Mouse (Mus musculus): Measurements from ENCODE around the gene Caln1. TPM values are rescaled to one million over a fixed set of nuclear protein-coding genes. Genes with fewer than 3 reads are reported as not detected.

The Caln1 gene
- polyA plus RNA-seq, 1 experiment from 2014 or later = 0.14 TPM

DNA sequence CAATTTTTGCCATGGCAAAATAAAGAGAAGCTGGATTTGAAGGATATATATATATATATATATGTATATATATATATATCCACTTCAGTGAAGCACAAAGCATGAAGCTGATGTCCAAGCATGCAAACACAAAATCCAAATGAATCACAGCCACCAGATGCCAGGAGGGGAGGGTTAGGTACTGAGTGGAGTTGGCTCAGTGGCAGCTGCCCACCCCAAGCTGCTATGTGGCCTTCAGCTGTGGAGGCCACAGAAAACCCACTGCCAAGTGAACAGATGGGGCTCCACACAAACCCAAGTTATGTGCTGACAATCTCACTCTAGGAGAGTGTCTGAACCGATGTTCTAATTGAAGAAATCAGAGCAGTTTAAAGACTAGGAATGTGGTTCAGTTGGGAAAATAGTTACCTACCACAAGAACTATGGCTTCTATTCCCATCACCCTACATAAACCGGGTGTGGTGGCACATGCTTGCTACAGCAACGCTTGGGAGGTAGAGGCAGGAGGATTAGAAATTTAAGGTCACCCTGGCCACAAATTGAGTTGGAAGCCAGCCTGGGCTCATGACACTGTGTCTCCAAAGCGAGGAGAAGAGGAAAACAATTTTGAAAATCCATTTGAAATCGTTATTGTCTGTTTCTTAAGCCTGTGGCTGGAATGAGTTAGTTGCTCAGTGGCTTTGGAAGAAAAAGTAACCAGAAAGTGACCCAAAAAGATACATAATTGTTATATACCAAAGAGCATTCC lies 316.8 kb downstream of the Caln1 start:
- no peaks in the 10 kb centered on the region for H3K36me3 ChIP-seq (ENCODE audit: control insufficient read depth, insufficient read depth)
- WGBS = 77% methylated on average over 5 of the region's 5 CpGs
- TF ChIP-seq CTCF (IDR thresholded peaks at IDR 0.05; ENCODE audit: low read depth) = no peak
- H3K9ac ChIP-seq (ENCODE audit: low read depth, low read length) = no peak overlapping the region
- H3K4me2 ChIP-seq (replicated peaks; ENCODE audit: low read depth) = no peak overlapping the region
- H3K9me3 ChIP-seq (ENCODE audit: control insufficient read depth) = no peaks in the 10 kb centered on the region
- no peak for ATAC-seq
- H3K27ac ChIP-seq (ENCODE audit: low read depth, low read length) = no peak overlapping the region
- H3K27me3 ChIP-seq (replicated peaks; ENCODE audit: control insufficient read depth, insufficient read depth, low read length) = no peaks in the 10 kb centered on the region
- no peak overlapping the region for H3K4me3 ChIP-seq (ENCODE audit: low read depth, low read length)
- no peaks in the 10 kb centered on the region for H3K4me1 ChIP-seq (replicated peaks; ENCODE audit: control insufficient read depth, insufficient read depth, low read length)

DNA sequence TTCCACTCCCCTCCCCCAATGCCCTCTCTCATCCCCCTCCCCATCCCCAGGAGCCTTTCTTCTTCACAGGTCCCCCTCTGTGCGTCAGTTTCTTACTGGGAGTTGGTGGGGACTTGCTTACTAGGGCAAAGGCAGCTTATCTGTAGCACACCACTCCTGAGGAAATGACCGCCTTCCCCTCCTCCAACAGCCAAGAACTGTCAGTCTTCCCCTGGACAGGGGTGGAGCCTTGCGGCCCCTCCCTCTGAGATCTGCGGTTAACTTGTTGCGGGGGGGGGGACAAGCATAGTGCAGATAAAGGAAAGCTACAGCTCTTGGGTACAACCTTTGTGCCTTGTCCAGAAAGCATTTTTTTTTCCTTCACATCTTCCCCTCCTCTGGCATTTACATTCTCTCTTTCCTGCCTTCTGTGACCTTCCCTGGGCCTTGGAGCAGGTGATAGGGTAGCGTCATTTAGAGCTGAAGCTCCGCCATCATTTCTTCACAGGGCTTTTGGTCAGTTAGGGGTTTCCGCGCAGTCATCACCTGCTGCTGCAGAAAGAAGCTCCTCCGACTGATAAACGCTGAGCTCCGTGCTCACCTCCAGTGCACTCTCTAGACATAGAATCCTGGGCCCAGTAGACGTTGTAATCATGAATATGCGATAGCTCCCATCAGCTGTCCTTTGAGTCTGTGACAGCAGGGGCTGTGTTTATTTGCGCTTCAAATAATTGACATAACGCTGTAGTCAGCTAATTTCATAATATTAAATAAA lies 319.3 kb downstream of the Caln1 start:
- no peaks in the 10 kb centered on the region for H3K4me1 ChIP-seq (replicated peaks; ENCODE audit: control insufficient read depth, insufficient read depth, low read length)
- H3K27me3 ChIP-seq (replicated peaks; ENCODE audit: control insufficient read depth, insufficient read depth, low read length) = no peaks in the 10 kb centered on the region
- TF ChIP-seq CTCF (IDR thresholded peaks at IDR 0.05; ENCODE audit: low read depth) = no peak
- WGBS = 43% methylated on average over 16 of the region's 16 CpGs
- no peak overlapping the region for H3K4me2 ChIP-seq (replicated peaks; ENCODE audit: low read depth)
- H3K9me3 ChIP-seq (ENCODE audit: control insufficient read depth) = no peaks in the 10 kb centered on the region
- H3K27ac ChIP-seq (ENCODE audit: low read depth, low read length) = no peak overlapping the region
- ATAC-seq = no peak
- H3K9ac ChIP-seq (ENCODE audit: low read depth, low read length) = no peak overlapping the region
- no peak overlapping the region for H3K4me3 ChIP-seq (ENCODE audit: low read depth, low read length)
- no peaks in the 10 kb centered on the region for H3K36me3 ChIP-seq (ENCODE audit: control insufficient read depth, insufficient read depth)

DNA sequence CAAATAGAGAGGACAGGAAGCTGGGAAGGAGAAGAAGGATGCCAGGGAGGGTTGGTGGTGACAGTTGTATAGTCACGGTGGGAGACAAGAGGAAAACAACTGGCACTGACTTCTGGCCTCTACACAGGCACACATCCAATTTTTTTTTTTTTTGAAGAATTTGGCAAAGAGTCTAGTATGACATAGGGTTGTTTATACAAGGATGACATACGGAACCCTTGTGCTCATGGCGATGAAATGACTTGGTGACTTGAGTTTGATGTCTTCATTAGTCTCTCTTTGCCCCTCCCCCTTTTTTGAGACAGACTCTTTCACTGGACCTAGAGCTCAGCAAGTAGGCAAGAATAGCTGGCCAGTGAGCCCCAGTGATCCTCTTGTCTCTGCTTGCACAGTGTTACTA lies 322.1 kb downstream of the Caln1 start:
- Histone ChIP-seq H3K9ac (ENCODE audit: low read depth, low read length) (no peak overlapping the region), H3K4me1 (replicated peaks; ENCODE audit: control insufficient read depth, insufficient read depth, low read length) (no peaks in the 10 kb centered on the region), H3K36me3 (ENCODE audit: control insufficient read depth, insufficient read depth) (no peaks in the 10 kb centered on the region), H3K4me2 (replicated peaks; ENCODE audit: low read depth) (no peak overlapping the region), H3K27me3 (replicated peaks; ENCODE audit: control insufficient read depth, insufficient read depth, low read length) (no peaks in the 10 kb centered on the region), H3K27ac (ENCODE audit: low read depth, low read length) (no peak overlapping the region), H3K4me3 (ENCODE audit: low read depth, low read length) (no peak overlapping the region), H3K9me3 (ENCODE audit: control insufficient read depth) (no peaks in the 10 kb centered on the region)
- ATAC-seq = no peak
- 59% methylated on average over 3 of the region's 3 CpGs for WGBS
- TF ChIP-seq CTCF (IDR thresholded peaks at IDR 0.05; ENCODE audit: low read depth) = no peak

DNA sequence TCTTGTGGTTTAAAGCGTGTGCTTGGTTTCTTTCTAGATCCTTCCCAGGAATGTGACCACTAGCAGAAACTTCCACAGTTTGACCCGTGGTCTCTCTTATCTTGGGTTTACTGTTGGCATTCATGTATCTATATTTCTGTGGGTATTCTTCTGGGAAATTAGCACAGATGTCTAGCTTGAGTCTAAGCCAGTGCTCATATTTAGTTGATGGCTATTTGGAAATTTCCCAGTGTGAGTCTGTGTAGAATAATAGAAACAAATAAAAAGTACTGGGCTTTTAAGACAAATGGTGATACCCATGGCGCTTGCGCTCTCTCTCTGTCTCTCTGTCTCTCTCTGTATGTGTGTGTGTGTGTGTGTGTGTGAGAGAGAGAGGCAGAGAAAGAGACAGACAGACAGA lies 330.2 kb downstream of the Caln1 start:
- Histone ChIP-seq H3K27me3 (replicated peaks; ENCODE audit: control insufficient read depth, insufficient read depth, low read length) (no peaks in the 10 kb centered on the region), H3K4me2 (replicated peaks; ENCODE audit: low read depth) (no peak overlapping the region), H3K9me3 (ENCODE audit: control insufficient read depth) (no peaks in the 10 kb centered on the region), H3K36me3 (ENCODE audit: control insufficient read depth, insufficient read depth) (no peaks in the 10 kb centered on the region), H3K9ac (ENCODE audit: low read depth, low read length) (no peak overlapping the region), H3K4me3 (ENCODE audit: low read depth, low read length) (no peak overlapping the region), H3K27ac (ENCODE audit: low read depth, low read length) (no peak overlapping the region), H3K4me1 (replicated peaks; ENCODE audit: control insufficient read depth, insufficient read depth, low read length) (no peaks in the 10 kb centered on the region)
- TF ChIP-seq CTCF (IDR thresholded peaks at IDR 0.05; ENCODE audit: low read depth) = no peak
- WGBS = 85% methylated on average over 4 of the region's 4 CpGs
- no peak for ATAC-seq

DNA sequence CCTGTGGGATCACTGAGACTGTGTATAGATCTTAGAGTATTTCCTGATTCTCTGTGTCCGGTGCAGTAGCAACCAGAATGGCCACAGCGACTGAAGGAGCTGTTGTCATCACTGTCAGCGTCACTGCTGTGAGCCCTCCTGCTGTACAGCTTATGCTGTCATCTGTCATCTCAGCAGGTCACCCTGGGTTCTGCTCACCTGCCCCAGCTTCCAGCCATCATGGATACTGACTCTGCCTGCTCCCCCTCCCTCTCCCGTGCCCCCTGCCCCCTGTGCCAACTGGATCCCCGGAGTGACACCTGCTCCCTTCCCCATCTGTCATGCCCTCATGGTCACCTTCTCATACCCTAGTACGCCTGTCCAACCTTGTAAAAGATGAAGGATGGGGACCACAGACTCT lies 332.5 kb downstream of the Caln1 start:
- Histone ChIP-seq H3K9ac (ENCODE audit: low read depth, low read length) (no peak overlapping the region), H3K27ac (ENCODE audit: low read depth, low read length) (no peak overlapping the region), H3K36me3 (ENCODE audit: control insufficient read depth, insufficient read depth) (no peaks in the 10 kb centered on the region), H3K4me2 (replicated peaks; ENCODE audit: low read depth) (no peak overlapping the region), H3K4me3 (ENCODE audit: low read depth, low read length) (no peak overlapping the region), H3K9me3 (ENCODE audit: control insufficient read depth) (no peaks in the 10 kb centered on the region), H3K4me1 (replicated peaks; ENCODE audit: control insufficient read depth, insufficient read depth, low read length) (no peaks in the 10 kb centered on the region), H3K27me3 (replicated peaks; ENCODE audit: control insufficient read depth, insufficient read depth, low read length) (no peaks in the 10 kb centered on the region)
- ATAC-seq = no peak
- no peak for TF ChIP-seq CTCF (IDR thresholded peaks at IDR 0.05; ENCODE audit: low read depth)
- 86% methylated on average over 6 of the region's 6 CpGs for WGBS

DNA sequence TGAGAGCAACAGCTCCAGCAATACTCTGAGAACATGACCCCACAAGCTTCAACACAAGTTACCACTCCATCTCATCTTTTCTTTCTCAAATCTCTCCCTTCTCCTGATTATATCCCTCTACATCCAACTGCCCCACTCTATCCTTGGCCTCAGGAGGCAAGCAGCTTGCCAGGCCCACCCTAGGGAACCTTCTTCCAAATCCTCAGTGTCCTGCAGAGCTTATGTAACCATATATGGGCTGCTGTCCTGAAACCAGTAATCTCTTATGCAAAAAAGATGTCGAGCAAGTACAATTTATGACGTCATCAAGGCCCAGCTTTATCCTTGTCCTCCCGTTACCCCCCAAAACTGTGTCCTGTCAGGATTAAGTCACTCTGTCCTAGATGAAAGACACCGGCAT lies 333.1 kb downstream of the Caln1 start:
- no peaks in the 10 kb centered on the region for H3K9me3 ChIP-seq (ENCODE audit: control insufficient read depth)
- WGBS = 66% methylated on average over 4 of the region's 4 CpGs
- no peaks in the 10 kb centered on the region for H3K27me3 ChIP-seq (replicated peaks; ENCODE audit: control insufficient read depth, insufficient read depth, low read length)
- no peak overlapping the region for H3K9ac ChIP-seq (ENCODE audit: low read depth, low read length)
- no peak overlapping the region for H3K4me2 ChIP-seq (replicated peaks; ENCODE audit: low read depth)
- H3K27ac ChIP-seq (ENCODE audit: low read depth, low read length) = no peak overlapping the region
- no peaks in the 10 kb centered on the region for H3K4me1 ChIP-seq (replicated peaks; ENCODE audit: control insufficient read depth, insufficient read depth, low read length)
- ATAC-seq = no peak
- no peak for TF ChIP-seq CTCF (IDR thresholded peaks at IDR 0.05; ENCODE audit: low read depth)
- H3K36me3 ChIP-seq (ENCODE audit: control insufficient read depth, insufficient read depth) = no peaks in the 10 kb centered on the region
- H3K4me3 ChIP-seq (ENCODE audit: low read depth, low read length) = no peak overlapping the region
